Mouse (Mus musculus) limb, embryonic 15.5 days (tissue): Measurements from ENCODE around the gene Pms2. TPM values are rescaled to one million over a fixed set of nuclear protein-coding genes. Genes with fewer than 3 reads are reported as not detected.

ENCODE experiments used
- ATAC-seq: fragments of 200-750 bp; cut with Nextera tagmentation; 2 replicates; pipeline ENCODE4 v1.8.0; 2017; ENCODE audit warnings: low read depth, moderate TSS enrichment; ENCODE audit not compliant: insufficient number of reproducible peaks, low FRiP score, low TSS enrichment
- H3K27ac ChIP-seq: fragments of 300-500 bp; sonication (generic); 2 replicates; pipeline ENCODE4 v1.5.1; 2015; ENCODE audit warnings: moderate library complexity, mild to moderate bottlenecking, inconsistent platforms
- H3K27me3 ChIP-seq: fragments of 300-500 bp; sonication (generic); 2 replicates; pipeline ENCODE4 v1.6.1; 2015; ENCODE audit warnings: inconsistent platforms
- H3K36me3 ChIP-seq: fragments of 300-500 bp; sonication (generic); 2 replicates; pipeline ENCODE4 v1.6.1; 2015; ENCODE audit warnings: inconsistent platforms
- H3K4me1 ChIP-seq: fragments of 300-500 bp; sonication (generic); 2 replicates; pipeline ENCODE4 v1.6.1; 2015; ENCODE audit warnings: inconsistent platforms
- H3K4me2 ChIP-seq: fragments of 300-500 bp; sonication (generic); 2 replicates; pipeline ENCODE4 v1.6.1; 2015; ENCODE audit warnings: mild to moderate bottlenecking, inconsistent platforms
- H3K4me3 ChIP-seq: fragments of 300-500 bp; sonication (generic); 2 replicates; pipeline ENCODE4 v1.5.1; 2015; ENCODE audit warnings: mild to moderate bottlenecking, inconsistent platforms
- H3K9ac ChIP-seq: fragments of 300-500 bp; sonication (generic); 2 replicates; pipeline ENCODE4 v1.6.1; 2015; ENCODE audit warnings: inconsistent platforms
- H3K9me3 ChIP-seq: fragments of 300-500 bp; sonication (generic); 2 replicates; pipeline ENCODE4 v1.6.1; 2016; ENCODE audit warnings: inconsistent platforms
- WGBS: fragments of 180-500 bp; shearing (Covaris S2); methylation state at CpG from one replicate; pipeline ENCODE4 v1.1.7; 2015; 5-methylcytosine and 5-hydroxymethylcytosine counted together
- polyA plus RNA-seq: library from polyadenylated mRNA; unstranded; fragments of >200 nt; fragmentation: Nextera tagmentation; extraction: Ambion mirVana; gene quantifications from 2 replicates; pipeline ENCODE4 v1.2.1, GENCODE M21; 2015

Gene Pms2
- polyA plus RNA-seq, 1 experiment from 2014 or later, result 26.5 TPM

GRCm38 (mm10) chr5:143936156-143936555 is 26.4 kb downstream of the Pms2 start:
- WGBS, result 80% methylated on average over 9 of the region's 9 CpGs

GRCm38 (mm10) chr5:143941588-143941987 is 31.8 kb downstream of the Pms2 start:
- Histone ChIP-seq H3K4me3 (no peak overlapping the region), H3K9ac (no peak overlapping the region), H3K27me3 (no peaks in the 10 kb centered on the region), H3K4me2 (no peak overlapping the region), H3K4me1 (no peaks in the 10 kb centered on the region), H3K27ac (no peak overlapping the region), H3K36me3 (no peaks in the 10 kb centered on the region), H3K9me3 (no peaks in the 10 kb centered on the region)
- ATAC-seq, result no peak
- 21% methylated on average over 10 of the region's 10 CpGs for WGBS

More at GRCm38 (mm10) chr5:143936156-143936555, 26.4 kb downstream of the Pms2 start:
- peaks cover 10% of the 10 kb centered on the region for H3K36me3 ChIP-seq
- no peak overlapping the region for H3K4me3 ChIP-seq
- H3K27me3 ChIP-seq, result no peaks in the 10 kb centered on the region
- H3K4me2 ChIP-seq, result no peak overlapping the region
- H3K27ac ChIP-seq, result no peak overlapping the region
- ATAC-seq, result no peak
- H3K4me1 ChIP-seq, result peaks cover 3% of the 10 kb centered on the region; the same call in 1 of the 2 replicates
- no peak overlapping the region for H3K9ac ChIP-seq
- H3K9me3 ChIP-seq, result no peaks in the 10 kb centered on the region

- H3K27ac ChIP-seq, result no peak overlapping the region
- no peak overlapping the region for H3K4me3 ChIP-seq
- H3K9ac ChIP-seq, result no peak overlapping the region
- H3K4me2 ChIP-seq, result no peak overlapping the region
- H3K27me3 ChIP-seq, result no peaks in the 10 kb centered on the region
- H3K4me1 ChIP-seq, result no peaks in the 10 kb centered on the region
- ATAC-seq, result no peak
- no peaks in the 10 kb centered on the region for H3K9me3 ChIP-seq
- no peaks in the 10 kb centered on the region for H3K36me3 ChIP-seq
- 85% methylated on average over 14 of the region's 14 CpGs for WGBS
These were observed 33.7 kb downstream of the Pms2 start for GRCm38 (mm10) chr5:143943231-143944125.

- H3K4me1 ChIP-seq, result no peaks in the 10 kb centered on the region
- H3K4me3 ChIP-seq, result no peak overlapping the region
- WGBS, result 79% methylated on average over 12 of the region's 12 CpGs
These were observed 38.6 kb downstream of the Pms2 start for GRCm38 (mm10) chr5:143948361-143948760.

GRCm38 (mm10) chr5:143950016-143950415 is 40.3 kb downstream of the Pms2 start:
- no peak for ATAC-seq
- Histone ChIP-seq H3K27ac (no peak overlapping the region), H3K4me1 (no peaks in the 10 kb centered on the region), H3K9ac (no peak overlapping the region), H3K27me3 (no peaks in the 10 kb centered on the region), H3K4me2 (no peak overlapping the region), H3K9me3 (no peaks in the 10 kb centered on the region), H3K4me3 (no peak overlapping the region), H3K36me3 (no peaks in the 10 kb centered on the region)
- 35% methylated on average over 5 of the region's 5 CpGs for WGBS

More at GRCm38 (mm10) chr5:143948361-143948760, 38.6 kb downstream of the Pms2 start:
- no peaks in the 10 kb centered on the region for H3K36me3 ChIP-seq
- H3K9ac ChIP-seq, result no peak overlapping the region
- H3K27ac ChIP-seq, result no peak overlapping the region
- no peak overlapping the region for H3K4me2 ChIP-seq
- no peaks in the 10 kb centered on the region for H3K9me3 ChIP-seq
- no peaks in the 10 kb centered on the region for H3K27me3 ChIP-seq
- no peak for ATAC-seq

- H3K4me3 ChIP-seq, result no peak overlapping the region
- no peaks in the 10 kb centered on the region for H3K4me1 ChIP-seq
- no peak overlapping the region for H3K27ac ChIP-seq
- H3K27me3 ChIP-seq, result no peaks in the 10 kb centered on the region
- WGBS, result 89% methylated on average over 6 of the region's 6 CpGs
- no peak overlapping the region for H3K4me2 ChIP-seq
- H3K9ac ChIP-seq, result no peak overlapping the region
- ATAC-seq, result no peak
- no peaks in the 10 kb centered on the region for H3K9me3 ChIP-seq
- H3K36me3 ChIP-seq, result no peaks in the 10 kb centered on the region
These were observed 47.3 kb downstream of the Pms2 start for GRCm38 (mm10) chr5:143957101-143957500.

- Histone ChIP-seq H3K27me3 (no peaks in the 10 kb centered on the region), H3K4me3 (no peak overlapping the region), H3K36me3 (no peaks in the 10 kb centered on the region), H3K27ac (no peak overlapping the region), H3K4me1 (no peaks in the 10 kb centered on the region), H3K9ac (no peak overlapping the region), H3K4me2 (no peak overlapping the region), H3K9me3 (no peaks in the 10 kb centered on the region)
- 88% methylated on average over 11 of the region's 11 CpGs for WGBS
- ATAC-seq, result no peak
These were observed 49.8 kb downstream of the Pms2 start for GRCm38 (mm10) chr5:143959551-143959950.

- no peaks in the 10 kb centered on the region for H3K36me3 ChIP-seq
- no peak overlapping the region for H3K27ac ChIP-seq
- no peak overlapping the region for H3K4me2 ChIP-seq
- H3K4me1 ChIP-seq, result no peaks in the 10 kb centered on the region
- no peak for ATAC-seq
- no peaks in the 10 kb centered on the region for H3K27me3 ChIP-seq
- H3K9ac ChIP-seq, result no peak overlapping the region
- WGBS, result 81% methylated on average over 8 of the region's 8 CpGs
- H3K9me3 ChIP-seq, result no peaks in the 10 kb centered on the region
- H3K4me3 ChIP-seq, result no peak overlapping the region
These were observed 51.4 kb downstream of the Pms2 start for GRCm38 (mm10) chr5:143961176-143961575.

GRCm38 (mm10) chr5:143965586-143966345 is 56.0 kb downstream of the Pms2 start:
- no peak overlapping the region for H3K4me2 ChIP-seq
- H3K4me1 ChIP-seq, result no peaks in the 10 kb centered on the region
- no peak overlapping the region for H3K27ac ChIP-seq
- H3K27me3 ChIP-seq, result no peaks in the 10 kb centered on the region
- no peak overlapping the region for H3K9ac ChIP-seq
- H3K4me3 ChIP-seq, result no peak overlapping the region
- H3K9me3 ChIP-seq, result no peaks in the 10 kb centered on the region
- no peaks in the 10 kb centered on the region for H3K36me3 ChIP-seq
- whole genome bisulfite sequencing, result 78% methylated on average over 12 of the region's 12 CpGs
- ATAC-seq, result no peak

- Histone ChIP-seq H3K36me3 (no peaks in the 10 kb centered on the region), H3K4me2 (no peak overlapping the region), H3K4me3 (no peak overlapping the region), H3K4me1 (no peaks in the 10 kb centered on the region), H3K27ac (no peak overlapping the region), H3K9ac (no peak overlapping the region), H3K27me3 (no peaks in the 10 kb centered on the region), H3K9me3 (no peaks in the 10 kb centered on the region)
- 84% methylated on average over 12 of the region's 12 CpGs for WGBS
- ATAC-seq, result no peak
These were observed 56.9 kb downstream of the Pms2 start for GRCm38 (mm10) chr5:143966671-143967070.

- H3K27me3 ChIP-seq, result no peaks in the 10 kb centered on the region
- H3K4me1 ChIP-seq, result 0 out of 2 replicates have a peak, but pooled peaks cover 3% of the 10 kb centered on the region
- no peak for ATAC-seq
- no peaks in the 10 kb centered on the region for H3K9me3 ChIP-seq
- H3K36me3 ChIP-seq, result no peaks in the 10 kb centered on the region
- H3K27ac ChIP-seq, result no peak overlapping the region
- H3K4me3 ChIP-seq, result no peak overlapping the region
- no peak overlapping the region for H3K9ac ChIP-seq
- 56% methylated on average over 3 of the region's 3 CpGs for WGBS
- no peak overlapping the region for H3K4me2 ChIP-seq
These were observed 62.9 kb downstream of the Pms2 start for GRCm38 (mm10) chr5:143972628-143973027.
